Mouse (Mus musculus) lung, adult 2 months (tissue): Measurements from ENCODE around the gene Fgf2. TPM values are rescaled to one million over a fixed set of nuclear protein-coding genes. Genes with fewer than 3 reads are reported as not detected.

Source experiments
- DNase-seq: peaks from one replicate; pipeline ENCODE4 v3.0.0; 2022
- H3K4me1 ChIP-seq: fragments of 200-500 bp; 2 replicates; pipeline ENCODE4 v1.6.1; 2011; ENCODE audit warnings: low read length; ENCODE audit not compliant: control insufficient read depth, insufficient read depth
- H3K4me3 ChIP-seq: fragments of 200-500 bp; replicated peaks from 2 replicates; pipeline ENCODE3; 2011; ENCODE audit warnings: low read depth, mild to moderate bottlenecking, control low read depth, low read length; ENCODE audit errors: extremely low read depth
- CTCF ChIP-seq: fragments of 200-500 bp; IDR thresholded peaks from 2 replicates; pipeline ENCODE4 v1.5.1; 2011; ENCODE audit warnings: mild to moderate bottlenecking, low read length, control low read depth; ENCODE audit not compliant: insufficient read depth
- POLR2A ChIP-seq: fragments of 200-500 bp; IDR thresholded peaks from 2 replicates; pipeline ENCODE4 v1.6.1; 2011; ENCODE audit warnings: low read depth, mild to moderate bottlenecking, control low read depth, low read length, borderline replicate concordance; ENCODE audit errors: extremely low read depth
- WGBS: fragments of 180-500 bp; shearing (Covaris S2); methylation state at CpG from one replicate; pipeline ENCODE4 v1.1.7; 2018; 5-methylcytosine and 5-hydroxymethylcytosine counted together
- polyA plus RNA-seq: library from polyadenylated mRNA; depleted of rRNA; stranded (reverse); fragments of >200 nt; gene quantifications from 2 replicates; pipeline ENCODE4 v1.2.3, GENCODE M21; 2012; rRNA removed

Gene Fgf2
- 5.1 and 5.4 TPM in 2 replicates for polyA plus RNA-seq

- 1% methylated on average over 73 of the region's 75 CpGs for WGBS
- no peak for TF ChIP-seq CTCF
- TF ChIP-seq POLR2A, result peak; percentile 30; the same call in 1 of the 2 replicates
- DNase-seq, result peak; percentile 26
- peak within 1 kb of the TSS; percentile 42 for H3K4me3 ChIP-seq
- no peaks in the 10 kb centered on the region; the same call in 1 of the 2 replicates for H3K4me1 ChIP-seq
Measured at GRCm38 (mm10) chr3:37348221-37349165, at the start of gene Fgf2. Gene Fgf2, plus strand, starts transcription at chr3:37348346.

- WGBS, result 69% methylated on average over 3 of the region's 3 CpGs
- TF ChIP-seq CTCF (no peak), POLR2A (no peak)
- no peak for DNase-seq
- no peak overlapping the region for H3K4me3 ChIP-seq
- H3K4me1 ChIP-seq, result no peaks in the 10 kb centered on the region; the same call in 1 of the 2 replicates
Measured at GRCm38 (mm10) chr3:37299470-37299869, 48.7 kb upstream of the Fgf2 start.

- H3K4me3 ChIP-seq, result no peak overlapping the region
- no peak for DNase-seq
- 36% methylated on average over 12 of the region's 12 CpGs for whole genome bisulfite sequencing
- H3K4me1 ChIP-seq, result no peaks in the 10 kb centered on the region; the same call in 1 of the 2 replicates
- no peak for TF ChIP-seq POLR2A
- peak; percentile 74 for TF ChIP-seq CTCF
Measured at GRCm38 (mm10) chr3:37302685-37303084, 45.5 kb upstream of the Fgf2 start.

GRCm38 (mm10) chr3:37303392-37304139, 44.6 kb upstream of the Fgf2 start:
- WGBS, result 68% methylated on average over 8 of the region's 8 CpGs
- TF ChIP-seq POLR2A (no peak), CTCF (no peak)
- Histone ChIP-seq H3K4me1 (no peaks in the 10 kb centered on the region; the same call in 1 of the 2 replicates), H3K4me3 (no peak overlapping the region)
- DNase-seq, result no peak

GRCm38 (mm10) chr3:37311897-37312369, 36.2 kb upstream of the Fgf2 start:
- 7% methylated on average over 10 of the region's 10 CpGs for WGBS
- Histone ChIP-seq H3K4me1 (peaks cover 6% of the 10 kb centered on the region; the same call in 1 of the 2 replicates), H3K4me3 (peak overlapping the region; percentile 96)
- DNase-seq, result no peak
- TF ChIP-seq CTCF (no peak), POLR2A (no peak)

- DNase-seq, result peak; percentile 98
- TF ChIP-seq POLR2A (peak; percentile 26; the same call in 1 of the 2 replicates), CTCF (no peak)
- WGBS, result under 1% methylated on average over 54 of the region's 54 CpGs
Measured at GRCm38 (mm10) chr3:37312370-37312941, 35.7 kb upstream of the Fgf2 start, which contains the start of the genes Bbs12 and Cetn4. Gene Bbs12, plus strand, starts transcription at chr3:37312554. Gene Cetn4, minus strand, starts transcription at chr3:37312708.

GRCm38 (mm10) chr3:37313371-37313770, 34.8 kb upstream of the Fgf2 start:
- no peak for DNase-seq
- no peak for TF ChIP-seq POLR2A
- TF ChIP-seq CTCF, result no peak
- H3K4me1 ChIP-seq, result peaks cover 6% of the 10 kb centered on the region; the same call in 1 of the 2 replicates
- no peak overlapping the region for H3K4me3 ChIP-seq
- 24% methylated on average over 1 of the region's 1 CpGs for WGBS

More at GRCm38 (mm10) chr3:37312370-37312941, 35.7 kb upstream of the Fgf2 start, which contains the start of the genes Bbs12 and Cetn4:
- Histone ChIP-seq H3K4me1 (peaks cover 6% of the 10 kb centered on the region; the same call in 1 of the 2 replicates), H3K4me3 (peak within 1 kb of the TSS; percentile 96)

GRCm38 (mm10) chr3:37316233-37316632, 31.9 kb upstream of the Fgf2 start:
- TF ChIP-seq POLR2A (no peak), CTCF (no peak)
- Histone ChIP-seq H3K4me1 (peaks cover 6% of the 10 kb centered on the region; the same call in 1 of the 2 replicates), H3K4me3 (no peak overlapping the region)
- no peak for DNase-seq
- WGBS, result 81% methylated on average over 1 of the region's 1 CpGs
